Mouse (Mus musculus) spleen, embryonic (tissue): Measurements from ENCODE around the gene Wdr92.
"Not testable (repeated sequence)": the region's sequence is repeated elsewhere in the genome, so short reads cannot be mapped to it uniquely, and the experiment has no call there.

Source experiments
- CTCF ChIA-PET: fragments of 350-600 bp; sonication (Branson Sonifier 250); formaldehyde crosslinking; loops from one replicate; lab custom pipeline; 2022; lab: Charles Lee

The Wdr92 gene

GRCm38 (mm10) chr11:17202481-17202880 is 20.6 kb downstream of the Wdr92 start:
- CTCF ChIA-PET, result interaction anchor here (1.0 kb wide), 1 partner anchor 10 kb away, joined by 3 read pairs; no protein-coding TSS in a partner anchor

DNA sequence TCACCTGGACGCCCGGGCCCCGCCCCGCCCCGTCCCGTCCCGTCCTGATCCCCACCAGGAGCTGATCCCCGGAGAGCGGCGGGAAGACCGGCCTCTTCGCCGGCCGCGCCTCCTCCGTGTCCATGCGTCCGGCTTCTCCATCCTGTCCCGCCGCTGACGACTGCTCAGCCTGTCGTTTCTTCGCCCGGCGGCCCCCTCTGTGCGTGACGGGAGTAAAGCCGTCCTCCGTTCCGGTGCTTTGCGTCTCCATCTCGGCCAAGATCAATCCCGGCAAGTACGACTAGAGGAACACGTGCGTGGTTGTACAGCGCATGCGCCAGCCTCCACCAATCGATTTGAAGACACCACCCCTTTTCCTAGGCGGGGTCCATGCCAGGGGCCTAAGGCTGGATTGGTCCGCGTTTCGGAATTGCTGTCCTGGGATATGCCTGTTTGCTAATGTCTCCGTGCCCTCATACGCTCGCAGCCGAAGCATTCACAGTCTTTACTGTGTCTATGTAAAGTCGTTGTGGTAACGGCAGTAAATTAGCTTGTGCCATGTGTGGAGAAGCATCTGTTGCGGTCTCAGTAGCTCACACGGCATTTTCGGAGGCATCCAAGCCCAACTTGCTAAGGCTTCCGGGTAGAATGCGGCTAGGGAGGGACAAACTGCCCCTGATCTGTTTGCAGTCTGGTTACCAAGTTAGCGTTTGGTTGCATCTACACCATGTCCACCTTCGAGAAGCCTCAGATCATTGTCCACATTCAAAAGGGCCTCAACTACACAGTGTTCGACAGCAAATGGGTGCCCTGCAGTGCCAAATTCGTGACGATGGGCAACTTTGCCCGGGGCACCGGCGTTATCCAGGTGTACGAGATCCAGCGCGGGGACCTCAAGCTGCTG is 29.6 kb downstream of the Wdr92 start, which contains the start of gene Pno1:
Gene Pno1 (minus strand): TSS at position 311 of the 883 bp plus-strand sequence.
- CTCF ChIA-PET, result no interaction called here

GRCm38 (mm10) chr11:17212141-17212495 is 30.2 kb downstream of the Wdr92 start:
- CTCF ChIA-PET, result no interaction called here

DNA sequence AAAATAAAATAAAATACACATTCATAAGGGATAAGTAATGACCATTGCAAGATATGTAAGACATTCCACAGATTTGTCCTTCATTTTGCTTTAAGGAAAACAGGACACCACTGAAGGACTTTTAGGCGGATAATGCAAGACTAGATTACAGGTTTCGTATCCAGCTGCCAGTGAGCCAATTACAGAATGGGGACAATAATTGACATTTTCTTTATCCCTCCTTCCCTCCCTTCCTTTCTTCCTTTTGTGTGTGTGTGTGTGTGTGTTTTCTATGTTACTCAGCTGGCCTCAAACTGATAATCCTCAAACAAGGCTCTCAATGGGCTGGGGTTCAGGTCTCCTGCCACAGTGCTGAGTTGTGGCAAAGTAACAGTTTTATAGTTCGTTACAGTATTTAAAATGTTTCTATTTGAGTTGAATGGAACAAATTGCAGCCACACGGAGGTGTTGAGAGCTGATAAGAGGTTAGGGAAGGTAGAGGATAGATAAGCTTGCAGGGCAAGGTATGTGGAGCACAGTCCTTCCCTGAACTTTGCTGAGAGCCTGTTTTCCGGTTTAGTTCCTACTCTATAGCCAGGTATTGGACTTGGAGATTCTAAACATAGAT is 31.1 kb downstream of the Wdr92 start:
- CTCF ChIA-PET, result interaction anchor here (0.7 kb wide), 1 partner anchor 37 kb away, joined by 3 read pairs; no protein-coding TSS in a partner anchor

DNA sequence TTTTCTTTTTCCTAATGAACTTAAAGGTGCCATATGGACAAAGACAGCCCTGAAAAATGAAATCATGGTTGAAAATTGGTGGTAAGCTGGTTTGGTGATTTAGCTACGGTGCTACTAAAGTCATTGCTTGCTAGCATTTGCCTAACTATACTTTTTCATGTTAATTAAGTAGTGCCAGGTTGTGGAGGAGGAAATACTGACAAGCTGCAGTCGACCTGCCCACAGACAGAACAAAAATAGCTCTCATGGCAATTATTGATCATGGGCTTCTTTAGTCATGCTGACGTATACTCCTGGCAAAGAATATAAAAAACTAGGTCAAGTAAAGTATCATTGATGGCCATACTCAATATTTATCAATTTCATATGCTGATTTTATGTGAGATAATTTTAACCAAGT is 33.6 kb downstream of the Wdr92 start:
- CTCF ChIA-PET, result no interaction called here

DNA sequence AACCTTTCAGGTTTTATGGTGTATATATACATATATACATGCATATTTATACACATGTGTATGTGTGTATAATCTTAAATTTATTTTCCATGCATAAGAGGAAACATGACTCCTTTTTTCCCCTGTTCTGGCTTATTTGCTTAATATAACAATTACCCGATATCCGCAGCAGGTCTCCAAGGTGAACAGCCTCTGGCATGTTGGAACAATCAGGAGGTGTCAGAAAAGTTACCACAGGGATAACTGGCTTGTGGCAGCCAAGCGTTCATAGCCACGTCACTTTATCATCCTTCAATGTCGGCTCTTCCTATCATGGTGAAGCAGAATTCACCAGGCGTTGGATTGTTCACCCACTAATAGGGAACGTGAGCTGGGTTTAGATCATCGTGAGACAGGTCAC is 39.2 kb downstream of the Wdr92 start:
- CTCF ChIA-PET, result no interaction called here

- CTCF ChIA-PET, result no interaction called here
These were observed 50.9 kb downstream of the Wdr92 start for GRCm38 (mm10) chr11:17232792-17233191.

DNA sequence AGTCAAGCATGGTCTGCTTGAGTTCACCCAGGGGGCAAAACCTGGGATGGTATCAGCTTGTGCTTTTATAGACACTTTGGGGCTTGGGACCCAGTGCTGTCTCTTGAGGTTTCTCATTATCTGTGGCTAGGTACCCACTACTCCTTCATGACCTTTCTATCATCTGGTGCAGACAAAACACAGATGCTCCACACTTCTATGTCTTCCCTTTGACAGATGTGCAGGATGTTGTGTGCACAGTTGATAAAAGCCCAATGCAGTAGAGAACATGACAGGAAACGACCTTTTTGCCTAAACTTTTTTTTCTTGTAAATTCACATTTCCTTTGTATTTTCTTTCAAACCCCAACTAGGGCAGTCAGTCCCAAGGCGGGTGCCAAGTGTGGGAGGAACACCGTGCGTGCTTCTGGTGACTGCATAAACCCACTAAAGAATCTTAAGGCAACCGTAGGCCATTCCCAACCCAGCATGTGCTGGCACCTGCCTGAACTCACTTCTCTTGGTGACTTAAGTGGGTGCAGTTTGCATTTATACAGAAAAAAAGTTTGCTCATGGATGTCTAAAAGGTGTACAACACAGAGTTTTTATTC is 54.6 kb downstream of the Wdr92 start:
- CTCF ChIA-PET, result no interaction called here

- CTCF ChIA-PET, result not testable (repeated sequence)
These were observed 56.7 kb downstream of the Wdr92 start for GRCm38 (mm10) chr11:17238598-17238997.

GRCm38 (mm10) chr11:17248715-17249114 is 66.8 kb downstream of the Wdr92 start:
- CTCF ChIA-PET, result no interaction called here

DNA sequence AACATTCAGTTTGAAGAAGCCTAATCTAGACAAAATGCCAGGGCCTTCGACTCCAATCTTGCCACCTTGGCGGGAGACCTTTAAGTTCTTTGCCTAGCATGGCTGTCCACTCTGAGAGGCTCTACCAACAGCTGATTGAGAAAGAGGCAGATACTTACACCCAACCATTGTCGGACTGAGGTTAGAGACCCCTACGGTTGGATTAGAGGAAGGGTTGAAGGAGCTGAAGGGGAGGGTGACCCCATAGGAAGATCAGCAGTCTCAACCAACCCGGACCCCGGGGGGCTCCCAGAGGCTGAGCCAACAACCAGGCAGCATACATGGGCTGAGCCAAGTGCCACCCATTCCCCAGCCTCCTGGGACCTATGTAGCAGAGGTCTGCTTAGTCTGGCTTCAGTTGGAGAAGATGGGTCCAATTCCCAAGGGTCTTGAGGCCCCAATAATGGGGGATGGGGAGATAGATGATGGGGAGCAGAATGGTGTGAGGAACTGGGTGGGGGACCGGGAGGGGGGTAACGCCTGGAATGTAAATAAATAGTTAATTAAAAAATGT is 75.0 kb downstream of the Wdr92 start:
- CTCF ChIA-PET, result interaction anchor here (0.6 kb wide), 1 partner anchor 91 kb away, joined by 14 read pairs; no protein-coding TSS in a partner anchor

DNA sequence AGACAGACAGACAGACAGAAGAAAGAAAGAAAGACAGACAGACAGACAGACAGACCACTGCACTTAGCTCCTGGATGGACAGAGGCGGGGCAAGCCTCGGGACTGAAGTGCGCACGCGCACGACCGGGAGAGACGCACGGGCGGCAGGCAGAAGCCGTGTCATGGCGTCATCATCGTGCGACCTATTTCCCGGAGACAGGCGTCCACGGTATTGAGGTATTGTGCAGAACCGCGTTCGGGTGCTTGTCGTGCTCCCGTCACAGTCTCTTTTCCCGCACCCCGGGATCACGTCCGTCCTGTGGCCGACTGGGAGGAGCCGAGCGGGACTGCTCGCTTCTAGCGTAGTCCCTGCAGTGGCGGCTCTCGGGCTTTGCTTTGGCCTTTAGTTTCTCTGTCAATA is 75.5 kb downstream of the Wdr92 start, which contains the start of gene C1d:
Gene C1d (plus strand): TSS at position 137 of the 400 bp plus-strand sequence.
- CTCF ChIA-PET, result interaction anchor here (0.6 kb wide), 1 partner anchor 92 kb away, joined by 14 read pairs; no protein-coding TSS in a partner anchor

- CTCF ChIA-PET, result no interaction called here
These were observed 76.0 kb downstream of the Wdr92 start for GRCm38 (mm10) chr11:17257861-17258260.

GRCm38 (mm10) chr11:17267176-17267575 is 85.3 kb downstream of the Wdr92 start:
- CTCF ChIA-PET, result interaction anchor here (0.7 kb wide), 1 partner anchor 8 kb away, joined by 5 read pairs; no protein-coding TSS in a partner anchor

DNA sequence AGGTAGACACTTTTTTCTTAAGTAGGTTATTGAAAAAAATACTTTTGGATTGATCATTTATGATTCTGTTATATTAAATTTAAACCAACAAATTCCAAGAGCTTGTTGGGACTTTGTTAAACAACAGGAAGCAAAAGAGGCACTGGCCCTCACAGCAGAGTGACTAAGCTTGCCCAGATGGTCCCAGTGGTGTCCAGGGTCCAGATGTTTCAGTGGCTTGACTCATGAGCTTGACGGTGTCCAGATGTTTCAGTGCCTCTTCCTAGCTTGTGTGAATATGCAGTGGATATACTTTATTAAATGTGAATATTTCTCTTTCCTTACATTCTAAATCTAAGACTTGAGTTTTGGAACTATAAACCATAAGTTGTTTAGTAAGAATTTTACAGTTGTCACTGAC is 86.9 kb downstream of the Wdr92 start:
- CTCF ChIA-PET, result interaction anchor here (0.6 kb wide), 1 partner anchor 253 kb away, joined by 7 read pairs; no protein-coding TSS in a partner anchor

DNA sequence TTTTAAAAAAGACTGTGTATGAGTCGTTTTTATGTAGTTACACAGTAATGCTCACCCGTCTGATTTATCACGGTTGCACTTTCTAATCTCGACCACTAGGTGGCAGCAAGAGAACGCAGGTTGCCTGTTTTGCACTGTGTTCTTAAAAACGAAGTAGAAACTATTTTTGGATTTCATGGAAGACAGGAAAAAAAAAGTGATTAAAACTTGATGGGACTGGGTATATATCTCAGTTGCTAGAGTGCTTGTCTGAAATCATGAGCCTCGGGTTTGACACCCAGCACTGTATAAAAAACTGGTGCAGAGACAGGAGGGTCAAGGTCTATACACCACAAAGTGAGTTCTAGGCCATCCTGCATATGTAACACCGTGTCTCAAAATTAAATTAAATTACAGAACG is 98.1 kb downstream of the Wdr92 start:
- CTCF ChIA-PET, result no interaction called here
